Mouse (Mus musculus) activated CD4-positive, CD25-positive, alpha-beta regulatory T cell, adult 9 weeks (primary cell): ENCODE results near the gene Tbx15. TPM values are rescaled to one million over a fixed set of nuclear protein-coding genes. Genes with fewer than 3 reads are reported as not detected.

ENCODE experiments used
- polyA plus RNA-seq: library from polyadenylated mRNA; unstranded; fragments of 100-300 nt; shearing (Covaris generic); gene quantifications from one replicate; pipeline ENCODE4 v1.2.1, GENCODE M21; 2017

Tbx15 gene
- not detected for polyA plus RNA-seq

DNA sequence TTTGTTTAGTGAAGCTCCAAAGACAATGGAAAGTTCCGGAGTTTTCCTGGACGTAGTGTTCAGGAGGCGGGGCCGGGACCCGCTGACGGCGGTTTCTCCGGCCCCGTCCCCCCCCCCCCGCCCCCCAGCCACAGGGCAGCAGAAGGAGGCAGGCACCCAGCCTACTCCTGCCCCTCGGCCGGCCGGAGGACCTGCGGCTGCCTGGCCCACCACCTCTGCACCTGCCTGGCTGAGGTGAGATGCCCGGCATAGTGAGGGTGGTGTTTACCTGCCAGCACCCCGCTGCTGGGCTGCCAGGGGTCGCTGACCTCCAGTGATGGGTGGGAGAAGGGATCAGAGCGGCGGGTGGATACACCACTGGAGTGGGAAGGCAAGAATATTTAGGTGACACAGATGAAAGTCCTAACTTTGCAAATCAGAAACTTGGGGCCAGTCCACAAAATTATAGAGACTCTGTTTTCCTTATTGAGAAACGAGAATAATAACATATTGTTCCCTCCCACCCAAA, at the start of gene Tbx15:
Gene Tbx15 (plus strand): TSS at position 169 of the 508 bp plus-strand sequence.

Other genes with a start within 250 kb of the Tbx15 start
- 6.7 TPM for gene Wars2, start 99.3 kb upstream of the Tbx15 start, polyA plus RNA-seq